Mouse (Mus musculus) forebrain, embryonic 14.5 days (tissue): Measurements from ENCODE around the gene Nhp2. TPM values are rescaled to one million over a fixed set of nuclear protein-coding genes. Genes with fewer than 3 reads are reported as not detected.

Experiments used
- ATAC-seq: fragments of 200-750 bp; cut with Nextera tagmentation; 2 replicates; pipeline ENCODE4 v1.8.0; 2017; ENCODE audit warnings: mild to moderate bottlenecking, moderate library complexity
- DNase-seq: peaks from one replicate; pipeline ENCODE4 v3.0.0-alpha.2; 2015; ENCODE audit warnings: low spot score
- H3K27ac ChIP-seq: fragments of 300-500 bp; sonication (generic); 2 replicates; pipeline ENCODE4 v1.5.1; 2014; ENCODE audit warnings: low read depth, mild to moderate bottlenecking, control low read depth, low read length, moderate library complexity
- H3K27me3 ChIP-seq: fragments of 300-500 bp; sonication (generic); replicated peaks from 2 replicates; pipeline ENCODE4 v1.6.1; 2014; ENCODE audit warnings: low read length, control low read depth, mixed read lengths; ENCODE audit not compliant: control insufficient read depth, insufficient read depth
- H3K36me3 ChIP-seq: fragments of 300-500 bp; sonication (generic); 2 replicates; pipeline ENCODE4 v1.6.1; 2014; ENCODE audit warnings: low read length, control low read depth; ENCODE audit not compliant: control insufficient read depth, insufficient read depth
- H3K4me1 ChIP-seq: fragments of 300-500 bp; sonication (generic); 2 replicates; pipeline ENCODE4 v1.6.1; 2014; ENCODE audit warnings: antibody characterized with exemption, low read length, control low read depth; ENCODE audit not compliant: control insufficient read depth, insufficient read depth
- H3K4me2 ChIP-seq: fragments of 300-500 bp; sonication (generic); 2 replicates; pipeline ENCODE4 v1.6.1; 2014; ENCODE audit warnings: mild to moderate bottlenecking, control low read depth, low read length
- H3K4me3 ChIP-seq: fragments of 300-500 bp; sonication (generic); 2 replicates; pipeline ENCODE4 v1.5.1; 2014; ENCODE audit warnings: low read depth, low read length, control low read depth
- H3K9ac ChIP-seq: fragments of 300-500 bp; sonication (generic); 2 replicates; pipeline ENCODE4 v1.6.1; 2014; ENCODE audit warnings: mild to moderate bottlenecking, low read length, control low read depth, moderate library complexity
- H3K9me3 ChIP-seq: fragments of 300-500 bp; sonication (generic); replicated peaks from 2 replicates; pipeline ENCODE4 v1.6.1; 2016; ENCODE audit warnings: low read length, control low read depth, mixed read lengths; ENCODE audit not compliant: control insufficient read depth
- WGBS: fragments of 180-500 bp; shearing (Covaris S2); extraction: QIAGEN DNeasy Blood & Tissue Kit; methylation state at CpG from one replicate; pipeline ENCODE4 v1.1.7; 2014; 5-methylcytosine and 5-hydroxymethylcytosine counted together
- polyA plus RNA-seq: library from polyadenylated mRNA; unstranded; fragments of >200 nt; fragmentation: Nextera tagmentation; extraction: Ambion mirVana; gene quantifications from 2 replicates; pipeline ENCODE4 v1.2.1, GENCODE M21; 2014

The Nhp2 gene
- 114 and 150 TPM in 2 replicates for polyA plus RNA-seq

- H3K9me3 ChIP-seq: no peaks in the 10 kb centered on the region
- H3K27ac ChIP-seq: no peak within 1 kb of the TSS
Observed at GRCm38 (mm10) chr11:51619409-51620060, at the start of gene Nhp2. TSS of gene Nhp2 (plus strand) at chr11:51619735.

GRCm38 (mm10) chr11:51576454-51576853 is 43.1 kb upstream of the Nhp2 start:
- Histone ChIP-seq H3K27ac (no peak overlapping the region; the same call in 1 of the 2 replicates), H3K9me3 (no peaks in the 10 kb centered on the region), H3K4me3 (no peak overlapping the region), H3K27me3 (no peaks in the 10 kb centered on the region), H3K9ac (no peak overlapping the region), H3K4me1 (no peaks in the 10 kb centered on the region), H3K4me2 (no peak overlapping the region), H3K36me3 (no peaks in the 10 kb centered on the region)
- DNase-seq (no peak), ATAC-seq (no peak)
- whole genome bisulfite sequencing: 74% methylated on average over 4 of the region's 4 CpGs

More at GRCm38 (mm10) chr11:51619409-51620060, at the start of gene Nhp2:
- ATAC-seq: peak; percentile 96
- peak; percentile 99 for DNase-seq
- Histone ChIP-seq H3K9ac (peak within 1 kb of the TSS; percentile 77), H3K4me2 (peak within 1 kb of the TSS; percentile 64), H3K4me3 (peak within 1 kb of the TSS; percentile 74), H3K4me1 (peaks cover 13% of the 10 kb centered on the region), H3K27me3 (no peaks in the 10 kb centered on the region), H3K36me3 (peaks cover 35% of the 10 kb centered on the region)
- WGBS: under 1% methylated on average over 51 of the region's 51 CpGs

GRCm38 (mm10) chr11:51577587-51577986 is 41.9 kb upstream of the Nhp2 start:
- Histone ChIP-seq H3K4me1 (no peaks in the 10 kb centered on the region), H3K4me3 (no peak overlapping the region), H3K4me2 (no peak overlapping the region), H3K36me3 (no peaks in the 10 kb centered on the region), H3K9me3 (no peaks in the 10 kb centered on the region), H3K27me3 (no peaks in the 10 kb centered on the region), H3K9ac (no peak overlapping the region), H3K27ac (no peak overlapping the region)
- ATAC-seq: no peak
- no peak for DNase-seq
- 92% methylated on average over 7 of the region's 7 CpGs for WGBS

GRCm38 (mm10) chr11:51579024-51579423 is 40.5 kb upstream of the Nhp2 start:
- Histone ChIP-seq H3K4me1 (peaks cover 6% of the 10 kb centered on the region), H3K9me3 (no peaks in the 10 kb centered on the region), H3K4me3 (no peak overlapping the region), H3K4me2 (no peak overlapping the region), H3K36me3 (no peaks in the 10 kb centered on the region), H3K27me3 (no peaks in the 10 kb centered on the region), H3K27ac (no peak overlapping the region), H3K9ac (no peak overlapping the region)
- WGBS: 63% methylated on average over 4 of the region's 4 CpGs
- no peak for ATAC-seq
- no peak for DNase-seq

- ATAC-seq (no peak), DNase-seq (peak; percentile 63)
- Histone ChIP-seq H3K36me3 (peaks cover 18% of the 10 kb centered on the region), H3K4me2 (no peak overlapping the region), H3K9me3 (no peaks in the 10 kb centered on the region), H3K4me1 (peaks cover 10% of the 10 kb centered on the region), H3K27me3 (no peaks in the 10 kb centered on the region), H3K4me3 (no peak overlapping the region), H3K9ac (no peak overlapping the region), H3K27ac (no peak overlapping the region)
- WGBS: 25% methylated on average over 8 of the region's 8 CpGs
Observed at GRCm38 (mm10) chr11:51582713-51583112, 36.8 kb upstream of the Nhp2 start.

GRCm38 (mm10) chr11:51584057-51584430 is 35.5 kb upstream of the Nhp2 start:
- H3K27me3 ChIP-seq: no peaks in the 10 kb centered on the region
- peak; percentile 33 for ATAC-seq
- 7% methylated on average over 9 of the region's 9 CpGs for WGBS

GRCm38 (mm10) chr11:51584431-51585248 is 34.9 kb upstream of the Nhp2 start, which contains the start of gene Phykpl:
TSS of gene Phykpl (plus strand) at chr11:51584757.
- Histone ChIP-seq H3K4me1 (peaks cover 10% of the 10 kb centered on the region), H3K9me3 (no peaks in the 10 kb centered on the region), H3K4me2 (peak within 1 kb of the TSS; percentile 91), H3K36me3 (peaks cover 37% of the 10 kb centered on the region), H3K27me3 (no peaks in the 10 kb centered on the region), H3K27ac (peak within 1 kb of the TSS; percentile 96), H3K9ac (peak within 1 kb of the TSS; percentile 90), H3K4me3 (peak within 1 kb of the TSS; percentile 60)
- DNase-seq (peak; percentile 97), ATAC-seq (peak; percentile 95)
- under 1% methylated on average over 58 of the region's 59 CpGs for WGBS

More at GRCm38 (mm10) chr11:51584057-51584430, 35.5 kb upstream of the Nhp2 start:
- Histone ChIP-seq H3K27ac (peak overlapping the region; percentile 96), H3K4me2 (peak overlapping the region; percentile 91), H3K4me1 (peaks cover 10% of the 10 kb centered on the region), H3K4me3 (peak overlapping the region; percentile 60), H3K9me3 (no peaks in the 10 kb centered on the region), H3K9ac (peak overlapping the region; percentile 90), H3K36me3 (peaks cover 31% of the 10 kb centered on the region)
- peak; percentile 32 for DNase-seq

- H3K27ac ChIP-seq: peak overlapping the region; percentile 30; the same call in 1 of the 2 replicates
- peak overlapping the region; percentile 90 for H3K9ac ChIP-seq
- 70% methylated on average over 8 of the region's 8 CpGs for WGBS
- no peaks in the 10 kb centered on the region for H3K9me3 ChIP-seq
- 0 out of 2 replicates have a peak overlapping the region, but pooled peaks have one; percentile 60 for H3K4me3 ChIP-seq
- ATAC-seq (no peak), DNase-seq (no peak)
- no peaks in the 10 kb centered on the region for H3K27me3 ChIP-seq
- H3K4me1 ChIP-seq: peaks cover 10% of the 10 kb centered on the region
- peaks cover 47% of the 10 kb centered on the region for H3K36me3 ChIP-seq
- peak overlapping the region; percentile 91 for H3K4me2 ChIP-seq
Observed at GRCm38 (mm10) chr11:51585608-51586252, 33.8 kb upstream of the Nhp2 start.
